Mouse (Mus musculus) lung, postnatal 0 days (tissue): Measurements from ENCODE around the gene Carmil1. TPM values are rescaled to one million over a fixed set of nuclear protein-coding genes. Genes with fewer than 3 reads are reported as not detected.

Source experiments
- ATAC-seq: fragments of 200-750 bp; cut with Nextera tagmentation; 2 replicates; pipeline ENCODE4 v1.8.0; 2017; ENCODE audit warnings: moderate library complexity
- DNase-seq: peaks from one replicate; pipeline ENCODE4 v3.0.0-alpha.2; 2016; ENCODE audit warnings: low spot score
- H3K27ac ChIP-seq: fragments of 300-500 bp; sonication (generic); 2 replicates; pipeline ENCODE4 v1.5.1; 2014; ENCODE audit warnings: antibody characterized with exemption, mild to moderate bottlenecking, low read length, mixed read lengths
- H3K27me3 ChIP-seq: fragments of 300-500 bp; sonication (generic); replicated peaks from 2 replicates; pipeline ENCODE4 v1.6.1; 2014; ENCODE audit warnings: low read length, mixed read lengths; ENCODE audit not compliant: insufficient read depth
- H3K36me3 ChIP-seq: fragments of 300-500 bp; sonication (generic); 2 replicates; pipeline ENCODE4 v1.6.1; 2014; ENCODE audit warnings: low read length, mixed read lengths; ENCODE audit not compliant: insufficient read depth
- H3K4me1 ChIP-seq: fragments of 300-500 bp; sonication (generic); 2 replicates; pipeline ENCODE4 v1.6.1; 2014; ENCODE audit warnings: antibody characterized with exemption, low read depth, low read length, mixed read lengths; ENCODE audit not compliant: insufficient read depth
- H3K4me2 ChIP-seq: fragments of 300-500 bp; sonication (generic); replicated peaks from 2 replicates; pipeline ENCODE4 v1.6.1; 2014; ENCODE audit warnings: low read depth, mild to moderate bottlenecking, low read length, moderate library complexity, mixed read lengths
- H3K4me3 ChIP-seq: fragments of 300-500 bp; sonication (generic); 2 replicates; pipeline ENCODE4 v1.5.1; 2014; ENCODE audit warnings: low read depth, low read length
- H3K9ac ChIP-seq: fragments of 300-500 bp; sonication (generic); replicated peaks from 2 replicates; pipeline ENCODE4 v1.6.1; 2014; ENCODE audit warnings: low read depth, mild to moderate bottlenecking
- H3K9me3 ChIP-seq: fragments of 300-500 bp; sonication (generic); 2 replicates; pipeline ENCODE4 v1.6.1; 2016; ENCODE audit warnings: low read length, mixed read lengths
- CTCF ChIP-seq: IDR thresholded peaks from 2 replicates; pipeline ENCODE4 v1.5.1; 2016; ENCODE audit warnings: antibody characterized with exemption, mild to moderate bottlenecking
- EP300 ChIP-seq: IDR thresholded peaks from 2 replicates; pipeline ENCODE4 v1.6.1; 2016; ENCODE audit warnings: antibody characterized with exemption, mild to moderate bottlenecking, control low read depth
- WGBS: fragments of 180-500 bp; shearing (Covaris S2); extraction: QIAGEN DNeasy Blood & Tissue Kit; methylation state at CpG from one replicate; pipeline ENCODE4 v1.1.7; 2014; 5-methylcytosine and 5-hydroxymethylcytosine counted together
- polyA plus RNA-seq: library from polyadenylated mRNA; unstranded; fragments of >200 nt; fragmentation: Nextera tagmentation; extraction: Ambion mirVana; gene quantifications from 2 replicates; pipeline ENCODE4 v1.2.1, GENCODE M21; 2015

The Carmil1 gene
- polyA plus RNA-seq, 1 experiment from 2014 or later = 47.5 TPM

GRCm38 (mm10) chr13:24231146-24231545 is 49.4 kb downstream of the Carmil1 start:
- ATAC-seq (no peak), DNase-seq (no peak)
- 0 out of 2 replicates have a peak, but pooled peaks cover 3% of the 10 kb centered on the region for H3K4me1 ChIP-seq
- 90% methylated on average over 2 of the region's 2 CpGs for WGBS
- no peak overlapping the region for H3K27ac ChIP-seq
- no peak overlapping the region for H3K4me2 ChIP-seq
- no peak overlapping the region for H3K9ac ChIP-seq
- no peak for TF ChIP-seq CTCF
- no peak for TF ChIP-seq EP300
- no peaks in the 10 kb centered on the region for H3K27me3 ChIP-seq
- H3K4me3 ChIP-seq = no peak overlapping the region
- H3K36me3 ChIP-seq = no peaks in the 10 kb centered on the region
- no peaks in the 10 kb centered on the region for H3K9me3 ChIP-seq

DNA sequence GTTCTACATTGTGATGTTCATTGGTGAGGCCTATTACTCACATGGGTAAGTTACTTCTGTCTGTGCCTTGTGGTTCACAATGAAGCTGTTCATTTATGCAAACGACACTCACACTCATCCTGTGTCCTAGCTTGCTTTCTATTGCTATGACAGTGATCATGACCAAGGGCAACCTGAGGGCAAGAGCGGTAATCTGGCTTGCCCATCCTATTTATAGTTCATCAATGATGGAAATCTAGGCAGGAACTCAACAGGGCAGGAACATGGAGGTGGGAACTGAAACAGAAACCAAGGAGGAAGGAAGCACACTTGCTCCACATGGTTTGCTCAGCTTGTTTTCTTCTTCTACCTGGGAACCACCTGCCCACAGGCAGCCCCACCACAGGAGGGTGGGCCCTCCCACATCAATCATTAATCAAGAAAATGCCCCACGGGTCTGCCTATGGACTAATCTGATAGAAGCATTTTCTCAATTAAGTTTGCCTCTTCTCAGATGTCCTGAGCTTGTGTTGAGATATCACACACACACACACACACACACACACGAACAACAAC is 50.0 kb downstream of the Carmil1 start:
- Histone ChIP-seq H3K27me3 (no peaks in the 10 kb centered on the region), H3K36me3 (no peaks in the 10 kb centered on the region), H3K4me3 (no peak overlapping the region), H3K9ac (no peak overlapping the region), H3K9me3 (no peaks in the 10 kb centered on the region), H3K4me2 (no peak overlapping the region), H3K4me1 (0 out of 2 replicates have a peak, but pooled peaks cover 3% of the 10 kb centered on the region), H3K27ac (no peak overlapping the region)
- DNase-seq (no peak), ATAC-seq (no peak)
- 80% methylated on average over 4 of the region's 4 CpGs for WGBS
- TF ChIP-seq CTCF (no peak), EP300 (no peak)

DNA sequence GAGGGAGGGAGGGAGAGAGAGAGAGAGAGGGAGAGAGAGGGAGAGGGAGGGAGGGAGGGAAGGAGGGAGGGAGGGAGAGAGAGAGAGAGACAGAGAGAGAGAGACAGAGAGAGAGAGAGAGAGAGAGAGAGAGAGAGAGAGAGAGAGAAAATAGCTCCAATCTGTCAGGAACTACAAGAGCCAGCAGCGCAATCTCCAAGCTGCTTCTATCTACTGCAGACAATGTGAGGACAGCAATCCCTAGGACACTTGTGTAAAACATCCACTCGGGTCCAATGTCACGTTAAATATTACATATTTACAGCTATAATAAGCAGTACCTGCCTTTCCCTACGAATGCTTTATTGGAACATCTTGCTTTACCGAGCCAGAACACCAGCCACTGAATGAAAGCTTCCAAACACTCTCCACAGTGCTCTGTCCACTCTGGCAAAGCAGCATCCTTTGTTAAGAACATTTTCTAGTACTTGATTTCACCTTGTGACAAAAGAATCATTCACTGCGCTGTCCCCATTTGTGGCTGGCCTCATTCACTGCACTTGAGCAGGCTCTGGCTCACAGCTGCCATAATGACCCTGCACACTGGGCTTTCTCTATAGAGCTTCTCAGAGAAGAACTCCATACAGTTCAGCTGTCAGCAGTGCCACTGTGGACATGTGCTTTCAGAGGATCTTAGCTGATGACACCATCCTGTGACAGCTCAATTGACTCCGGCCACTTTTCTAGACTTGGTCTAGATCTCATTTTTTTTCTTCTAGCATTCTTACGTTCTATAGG is 57.0 kb downstream of the Carmil1 start:
- ATAC-seq (no peak), DNase-seq (no peak)
- Histone ChIP-seq H3K4me2 (no peak overlapping the region), H3K4me1 (peaks cover 6% of the 10 kb centered on the region; the same call in 1 of the 2 replicates), H3K9me3 (no peaks in the 10 kb centered on the region), H3K4me3 (no peak overlapping the region), H3K27me3 (no peaks in the 10 kb centered on the region), H3K36me3 (no peaks in the 10 kb centered on the region), H3K27ac (no peak overlapping the region), H3K9ac (no peak overlapping the region)
- TF ChIP-seq EP300 (no peak), CTCF (no peak)
- WGBS = 74% methylated on average over 8 of the region's 8 CpGs

GRCm38 (mm10) chr13:24220441-24220970 is 60.1 kb downstream of the Carmil1 start:
- Histone ChIP-seq H3K4me2 (no peak overlapping the region), H3K36me3 (no peaks in the 10 kb centered on the region), H3K9ac (no peak overlapping the region), H3K4me1 (peaks cover 6% of the 10 kb centered on the region; the same call in 1 of the 2 replicates), H3K27ac (no peak overlapping the region), H3K27me3 (no peaks in the 10 kb centered on the region), H3K4me3 (no peak overlapping the region), H3K9me3 (no peaks in the 10 kb centered on the region)
- TF ChIP-seq EP300 = no peak
- no peak for TF ChIP-seq CTCF
- ATAC-seq (peak; percentile 47), DNase-seq (peak; percentile 29)
- 66% methylated on average over 3 of the region's 3 CpGs for WGBS

DNA sequence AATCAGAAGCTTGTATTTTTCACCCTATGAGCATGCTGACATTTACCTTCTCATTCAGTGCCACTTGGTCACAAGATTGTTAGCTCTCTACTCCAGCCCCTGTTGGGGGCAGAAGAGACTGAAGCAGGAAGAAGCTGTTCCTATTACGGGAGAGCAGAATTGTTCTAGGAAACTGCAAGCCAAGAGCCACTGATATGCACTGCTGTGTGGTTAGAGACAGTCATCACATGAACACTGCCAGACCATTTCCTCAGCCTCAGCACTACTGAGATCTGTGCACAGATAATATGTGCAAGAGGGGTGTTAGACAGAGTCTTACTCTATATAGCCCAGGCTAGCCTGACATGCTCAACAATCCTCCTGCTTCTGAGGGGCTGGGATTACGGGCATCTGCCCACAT is 69.4 kb downstream of the Carmil1 start:
- Histone ChIP-seq H3K9me3 (no peaks in the 10 kb centered on the region), H3K4me3 (no peak overlapping the region), H3K9ac (no peak overlapping the region), H3K36me3 (no peaks in the 10 kb centered on the region), H3K27ac (no peak overlapping the region), H3K27me3 (no peaks in the 10 kb centered on the region), H3K4me1 (no peaks in the 10 kb centered on the region; the same call in 1 of the 2 replicates), H3K4me2 (no peak overlapping the region)
- DNase-seq (no peak), ATAC-seq (no peak; the same call in 1 of the 2 replicates)
- 65% methylated on average over 2 of the region's 2 CpGs for WGBS
- TF ChIP-seq CTCF = no peak; the same call in 1 of the 2 replicates

GRCm38 (mm10) chr13:24206097-24206496 is 74.5 kb downstream of the Carmil1 start:
- no peak for ATAC-seq
- Histone ChIP-seq H3K9ac (no peak overlapping the region), H3K36me3 (no peaks in the 10 kb centered on the region), H3K9me3 (no peaks in the 10 kb centered on the region), H3K4me1 (no peaks in the 10 kb centered on the region), H3K4me2 (no peak overlapping the region), H3K4me3 (no peak overlapping the region), H3K27me3 (no peaks in the 10 kb centered on the region), H3K27ac (no peak overlapping the region)
- DNase-seq = no peak
- 74% methylated on average over 6 of the region's 6 CpGs for WGBS
- no peak for TF ChIP-seq CTCF
